Mouse (Mus musculus): ENCODE results near the gene Apol8. TPM values are rescaled to one million over a fixed set of nuclear protein-coding genes. Genes with fewer than 3 reads are reported as not detected.
"Not testable (repeated sequence)": the region's sequence is repeated elsewhere in the genome, so short reads cannot be mapped to it uniquely, and the experiment has no call there.

Gene Apol8
- total RNA-seq, 2 experiments from 2014 or later = 0.07 to 0.73 TPM

GRCm38 (mm10) chr15:77752443-77752842 is 4.4 kb downstream of the Apol8 start:
- no peak for DNase-seq (ENCODE audit: low spot score)

DNA sequence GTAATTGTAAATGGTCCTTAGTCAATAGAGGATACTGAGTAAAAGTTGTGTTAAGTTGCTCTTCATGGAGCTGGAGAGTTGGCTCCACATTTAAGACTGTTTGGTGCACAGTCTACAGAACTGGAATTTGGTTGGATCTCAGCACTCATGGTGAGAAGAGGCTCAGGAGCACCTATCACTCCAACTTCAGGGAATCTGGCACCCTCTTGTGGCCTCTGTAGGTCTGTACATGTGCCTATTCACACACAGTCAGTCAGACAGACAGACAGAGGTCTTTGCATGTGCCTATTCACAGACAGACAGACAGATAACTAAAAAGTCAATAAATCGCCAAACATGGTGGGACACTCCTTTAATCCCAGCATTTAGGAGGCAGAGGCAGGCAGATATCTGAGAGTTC is 6.3 kb downstream of the Apol8 start:
- DNase-seq (ENCODE audit: low spot score) = peak; percentile 30

DNA sequence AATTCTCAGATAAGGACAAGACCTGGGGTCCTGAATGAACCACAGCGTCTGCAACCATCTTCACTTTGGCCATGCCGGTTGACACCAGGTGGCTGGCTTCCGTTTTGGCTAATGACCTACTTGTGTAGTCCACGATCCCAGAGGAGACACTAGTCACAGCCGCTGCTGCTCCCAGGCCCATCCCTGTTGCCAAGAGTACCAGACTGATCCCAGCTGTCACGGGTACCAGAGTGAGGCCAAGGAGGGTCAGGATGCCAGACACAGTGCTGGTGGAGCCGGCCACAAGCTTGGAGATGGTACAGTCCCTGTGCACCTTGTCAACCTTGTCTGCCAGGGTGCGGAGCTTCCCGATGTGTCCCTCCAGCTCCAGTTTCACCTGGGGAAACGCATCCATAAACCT is 7.1 kb downstream of the Apol8 start:
- DNase-seq (ENCODE audit: low spot score) = no peak

DNA sequence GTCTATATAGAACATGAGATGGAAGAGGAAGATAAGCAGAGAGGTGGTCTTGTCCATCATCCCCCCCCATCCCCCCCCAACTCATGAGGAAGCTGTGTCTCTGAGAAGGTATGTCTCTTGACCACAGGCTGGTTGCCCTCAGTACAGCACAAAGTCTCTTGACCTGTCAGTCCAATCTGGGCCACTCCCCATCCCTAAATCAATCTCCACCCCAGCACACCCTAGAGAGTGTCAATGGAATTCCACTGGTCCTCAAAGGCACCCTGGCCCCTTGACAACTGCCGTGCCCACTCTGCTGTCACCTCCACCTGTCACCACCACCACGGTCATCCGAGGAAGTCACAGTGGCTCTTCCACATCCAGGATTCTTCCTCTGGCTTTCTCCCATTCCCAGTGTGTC is 8.4 kb downstream of the Apol8 start:
- DNase-seq (ENCODE audit: low spot score) = no peak

DNA sequence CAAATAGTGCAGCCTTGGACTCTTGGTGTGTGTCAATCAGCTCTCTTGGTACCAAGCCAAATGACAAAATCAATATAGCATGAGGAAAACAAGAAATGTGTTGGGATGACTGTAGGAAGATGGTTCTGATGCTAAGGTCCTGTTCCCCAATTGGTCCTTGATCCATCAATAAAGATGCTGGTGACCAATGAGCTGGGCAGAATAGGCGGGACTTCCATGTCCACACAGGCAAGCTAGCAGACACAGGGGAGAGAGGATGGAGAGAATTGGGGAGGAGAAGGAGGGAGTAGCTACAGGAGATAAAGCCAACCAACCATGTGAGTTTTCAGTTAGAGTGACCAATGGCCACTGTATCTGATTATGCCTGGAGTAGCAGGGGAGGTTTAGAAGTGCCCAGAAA is 10.5 kb downstream of the Apol8 start:
- no peak for DNase-seq (ENCODE audit: low spot score)

DNA sequence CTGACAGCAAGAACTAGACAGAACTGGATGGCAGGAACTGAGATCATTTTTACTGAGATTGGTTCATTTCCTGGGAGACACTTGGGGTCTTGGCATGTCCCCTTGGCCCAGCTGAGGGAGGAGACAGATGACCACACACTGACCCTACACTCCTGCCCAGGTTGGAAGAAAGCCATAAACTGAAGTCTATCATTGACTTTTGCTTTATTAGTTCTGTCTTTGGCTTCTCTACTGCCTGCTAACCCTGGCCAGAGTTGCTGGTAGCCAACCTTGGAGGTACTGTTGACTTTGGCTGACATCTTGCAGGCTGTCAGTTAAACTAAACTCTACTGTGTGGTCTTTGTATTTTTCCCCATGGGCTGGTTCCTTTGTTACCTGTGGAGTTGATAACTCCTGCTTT is 11.7 kb downstream of the Apol8 start:
- no peak for DNase-seq (ENCODE audit: low spot score)

DNA sequence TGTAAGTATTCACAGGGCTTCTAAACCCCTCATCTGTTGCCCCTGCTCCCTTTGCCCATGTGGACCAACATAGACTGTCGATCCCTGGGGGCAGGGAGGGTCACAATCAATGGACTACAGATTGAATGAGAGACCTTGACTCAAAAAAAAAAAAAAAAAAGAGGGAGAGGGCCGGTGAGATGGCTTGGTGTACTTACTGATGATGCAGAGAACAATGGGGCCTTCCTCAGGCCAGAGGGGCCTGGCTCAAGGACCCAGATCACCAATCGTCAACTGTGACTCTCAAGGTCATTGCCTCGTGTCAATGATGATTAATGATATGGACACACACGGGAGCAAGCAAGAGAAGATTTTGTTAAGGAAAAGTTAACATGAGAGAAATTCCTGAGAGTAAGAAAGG is 12.2 kb downstream of the Apol8 start:
- DNase-seq (ENCODE audit: low spot score) = no peak

GRCm38 (mm10) chr15:77741556-77741955 is 15.2 kb downstream of the Apol8 start:
- DNase-seq (ENCODE audit: low spot score) = not testable (repeated sequence)

DNA sequence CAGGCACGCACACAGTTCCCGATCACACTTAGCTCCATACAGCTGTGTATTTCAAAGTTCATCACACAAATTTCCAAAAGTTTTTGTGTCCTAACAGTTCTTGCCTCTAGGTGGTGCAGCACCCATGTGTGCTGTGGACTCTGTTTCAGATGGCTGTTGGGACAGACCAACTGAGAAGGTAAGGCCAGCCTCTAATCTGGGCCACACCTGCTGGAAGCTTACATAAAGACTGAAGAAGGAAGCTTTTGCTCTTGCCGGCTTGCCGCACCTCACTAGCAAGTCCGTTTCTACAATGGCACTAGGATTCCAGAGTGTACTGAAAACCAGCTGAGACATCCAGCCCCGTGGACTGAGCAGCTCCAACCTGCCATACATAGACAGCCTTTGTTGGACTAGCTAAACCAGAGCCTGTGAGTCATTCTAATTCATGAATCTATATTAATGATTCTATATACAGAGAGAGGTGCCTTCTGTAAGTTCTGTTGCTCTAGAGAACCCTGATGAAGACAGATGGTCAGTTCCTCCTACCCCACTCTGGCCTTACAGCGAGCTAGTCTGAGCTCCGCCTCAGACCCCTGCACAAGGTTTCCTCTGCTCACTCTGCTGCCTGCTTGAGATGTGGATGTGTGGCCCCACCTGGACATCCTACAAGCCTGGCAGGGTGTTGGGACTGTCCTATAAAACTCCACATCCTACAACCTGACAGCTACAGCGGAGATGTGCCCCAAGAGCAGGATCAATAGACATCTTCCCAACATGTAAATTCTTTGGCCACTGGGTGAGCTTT is 16.1 kb downstream of the Apol8 start:
- no peak for DNase-seq (ENCODE audit: low spot score)

DNA sequence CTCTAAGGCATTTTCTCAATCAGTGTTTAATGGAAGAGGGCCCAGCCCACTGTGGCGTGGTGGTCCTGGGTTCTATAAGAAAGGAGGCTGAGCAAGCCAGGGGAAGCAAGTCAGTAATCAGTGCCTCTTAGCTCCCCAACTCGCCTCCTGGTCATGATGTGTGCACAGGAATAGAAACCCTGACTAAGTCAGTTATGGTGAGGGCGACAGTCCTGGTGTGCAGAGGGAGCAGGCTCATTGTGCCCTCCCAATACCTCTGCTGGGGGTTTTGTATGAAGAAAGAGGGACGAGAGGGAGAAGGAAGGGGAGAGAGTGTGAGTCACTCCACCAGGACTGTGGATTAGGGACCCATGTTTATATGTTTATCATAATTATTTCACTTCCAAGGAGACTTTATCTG is 22.9 kb downstream of the Apol8 start:
- DNase-seq (ENCODE audit: low spot score) = not testable (repeated sequence)

- DNase-seq (ENCODE audit: low spot score) = not testable (repeated sequence)
Observed at GRCm38 (mm10) chr15:77733380-77733779, 23.4 kb downstream of the Apol8 start.

DNA sequence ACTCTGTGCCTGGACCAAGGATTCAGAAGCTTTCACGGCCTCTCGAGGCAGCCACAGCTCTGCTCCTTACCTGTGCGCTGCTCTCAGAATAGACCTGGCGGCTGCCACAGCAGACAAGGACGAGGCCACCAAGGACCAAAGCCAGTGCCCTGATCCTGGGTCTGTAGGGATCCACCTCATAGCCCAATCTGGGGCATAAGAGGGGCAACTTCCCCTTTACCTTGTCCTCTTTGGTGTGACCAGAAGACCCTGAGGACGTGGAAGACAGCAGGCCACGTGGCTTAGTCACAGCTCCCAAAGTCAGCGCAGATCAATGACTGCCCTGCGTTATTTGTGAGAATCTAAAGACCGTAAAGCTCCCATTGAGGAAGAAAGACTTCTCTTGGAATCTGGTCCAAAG is 24.0 kb downstream of the Apol8 start:
- DNase-seq (ENCODE audit: low spot score) = not testable (repeated sequence)

DNA sequence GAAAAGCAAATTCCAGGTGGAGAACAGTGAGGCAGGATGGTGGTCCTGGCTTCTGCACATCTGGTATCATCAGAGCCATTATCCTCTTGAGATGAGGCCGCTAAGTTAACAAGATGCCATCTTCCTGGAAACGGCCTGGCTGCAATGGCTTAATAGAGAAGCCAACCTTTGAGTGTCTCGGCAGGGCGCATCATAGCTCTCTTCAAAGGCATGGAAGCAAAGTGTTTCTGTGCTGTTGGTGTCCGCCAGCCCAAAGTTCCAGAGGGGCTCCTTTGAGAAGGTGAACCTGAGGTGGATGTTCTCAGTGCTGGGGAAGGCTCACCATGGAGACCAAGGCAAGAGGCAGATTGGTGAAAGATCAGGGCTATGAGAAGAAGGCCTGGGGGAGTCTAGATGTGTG is 25.2 kb downstream of the Apol8 start:
- DNase-seq (ENCODE audit: low spot score) = no peak

DNA sequence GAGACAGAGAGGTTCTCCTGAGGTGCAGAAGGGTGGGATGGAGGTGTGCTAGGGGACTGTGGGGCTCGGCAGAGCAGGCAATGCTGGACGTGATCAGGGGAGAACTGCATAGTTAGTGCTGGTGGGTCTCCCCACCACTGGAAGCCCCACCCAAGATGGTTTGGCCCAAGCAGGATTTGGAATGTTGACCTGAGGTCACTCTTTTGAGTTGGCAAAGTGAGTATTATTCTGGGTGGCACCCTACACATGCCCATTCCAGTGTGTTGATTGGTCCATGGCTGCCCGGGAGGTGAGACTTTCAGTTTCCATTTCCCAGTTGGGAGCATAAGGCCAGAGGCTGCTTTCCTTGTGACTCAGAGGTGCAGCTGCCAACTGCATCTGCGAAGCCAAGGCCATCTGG is 28.1 kb downstream of the Apol8 start, which contains the start of gene Apol9b:
TSS of gene Apol9b (plus strand) at position 301 of the 400 bp plus-strand sequence.
- not testable (repeated sequence) for DNase-seq (ENCODE audit: low spot score)

DNA sequence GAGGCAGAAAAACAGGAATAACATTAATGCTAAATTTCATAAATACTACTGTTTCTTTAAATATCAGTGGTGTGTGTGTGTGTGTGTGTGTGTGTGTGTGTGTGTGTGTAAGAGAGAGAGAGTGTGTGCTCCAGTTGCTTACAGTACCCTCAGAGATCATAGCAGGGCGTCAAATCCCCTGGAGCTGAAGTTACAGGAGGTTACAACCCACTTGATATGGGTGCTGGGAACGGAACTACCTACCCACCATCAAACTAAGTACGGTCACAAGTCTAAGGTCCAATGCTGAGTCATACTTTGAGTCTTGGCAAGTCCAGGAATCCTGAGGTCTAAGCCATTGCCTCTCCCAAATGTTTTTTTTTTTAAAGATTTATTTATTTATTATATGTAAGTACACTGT is 29.1 kb downstream of the Apol8 start:
- DNase-seq (ENCODE audit: low spot score) = not testable (repeated sequence)

DNA sequence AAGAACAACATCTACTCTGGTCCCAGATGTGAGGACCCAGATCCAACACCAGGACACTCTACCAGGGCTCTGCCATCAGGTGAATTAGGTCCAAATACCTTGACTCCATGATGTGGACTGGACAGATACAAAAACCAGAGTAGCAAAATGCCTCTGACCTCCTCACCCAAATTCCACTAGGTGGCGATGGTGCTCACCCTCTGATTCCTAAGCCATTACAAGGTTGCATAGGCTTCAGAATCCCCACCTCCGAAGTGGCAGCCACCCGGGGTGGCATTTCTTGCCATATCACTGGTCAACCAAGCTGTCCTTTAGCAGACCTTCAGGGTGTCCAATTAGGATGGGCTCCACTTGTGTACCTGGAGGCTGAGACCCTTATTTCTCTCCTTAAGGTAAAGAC is 29.7 kb downstream of the Apol8 start:
- DNase-seq (ENCODE audit: low spot score) = not testable (repeated sequence)

DNA sequence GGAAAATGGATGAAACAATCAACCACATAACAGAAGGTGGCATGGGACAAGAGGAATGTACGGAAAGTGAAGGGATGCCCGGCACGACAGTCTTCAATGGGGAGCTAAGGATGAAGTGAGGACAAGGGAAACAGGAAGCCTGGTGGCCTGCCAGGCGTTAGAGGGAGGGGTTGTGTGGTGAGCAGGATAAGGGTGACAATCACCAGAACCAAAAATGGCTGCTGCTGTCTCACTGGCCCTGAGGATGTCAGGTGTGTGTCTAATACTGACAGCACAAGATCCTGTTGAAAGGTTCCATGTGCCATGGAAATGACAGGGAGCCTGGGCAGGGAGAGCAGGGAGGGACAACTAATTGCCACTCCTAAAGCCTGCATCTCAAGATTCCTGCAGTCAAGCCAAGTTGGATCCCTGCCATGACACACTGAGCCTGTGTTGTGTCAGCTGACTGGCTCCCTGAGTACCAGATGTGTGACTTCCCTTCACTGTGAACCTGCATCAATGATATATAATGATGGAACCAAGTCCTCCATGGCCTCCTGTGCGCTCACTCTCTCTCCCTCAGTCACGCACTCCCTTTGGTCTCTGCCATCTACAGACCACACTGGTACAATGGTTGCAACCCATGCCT is 31.3 kb downstream of the Apol8 start:
- DNase-seq (ENCODE audit: low spot score) = not testable (repeated sequence)

- DNase-seq (ENCODE audit: low spot score) = not testable (repeated sequence)
Observed at GRCm38 (mm10) chr15:77724208-77724911, 32.4 kb downstream of the Apol8 start.

DNA sequence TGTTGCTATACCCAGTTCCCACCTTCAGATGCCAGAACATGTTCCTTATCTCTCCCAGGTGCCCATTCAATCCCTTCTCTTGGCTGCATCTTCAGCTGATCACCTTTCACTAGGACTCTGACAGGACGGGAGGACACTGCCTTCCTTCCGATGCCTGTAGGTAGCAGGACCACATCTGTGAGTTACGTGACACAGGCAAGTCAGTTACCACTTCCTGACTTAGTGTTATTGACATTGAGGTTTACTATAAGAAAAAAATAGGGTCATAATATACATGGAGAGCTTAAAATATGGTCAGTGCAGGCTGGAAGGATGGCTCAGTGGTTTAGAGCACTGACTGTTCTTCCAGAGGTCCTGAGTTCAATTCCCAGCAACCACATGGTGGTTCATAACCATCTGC is 35.3 kb downstream of the Apol8 start:
- DNase-seq (ENCODE audit: low spot score) = not testable (repeated sequence)

- not testable (repeated sequence) for DNase-seq (ENCODE audit: low spot score)
Observed at GRCm38 (mm10) chr15:77718240-77718639, 38.6 kb downstream of the Apol8 start.

DNA sequence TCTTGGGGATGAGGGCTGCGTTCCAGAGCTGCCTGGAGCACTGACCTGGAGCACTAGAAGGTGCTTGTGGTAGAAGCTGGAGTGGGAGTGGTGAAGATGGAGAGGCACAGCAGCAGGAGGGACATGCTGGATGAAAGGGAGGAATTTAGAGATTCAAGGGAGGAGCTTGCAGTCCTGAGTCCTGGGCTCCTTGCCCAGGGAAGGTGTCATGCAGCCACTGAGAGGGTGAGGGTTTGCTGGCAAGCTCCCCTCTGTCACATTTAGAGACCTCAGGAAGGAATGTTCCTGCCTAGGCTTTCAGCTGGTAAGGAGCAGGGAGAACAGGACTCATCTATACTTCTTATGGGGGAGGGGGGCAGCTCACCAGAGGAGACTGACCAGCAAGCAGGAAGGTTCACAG is 47.9 kb downstream of the Apol8 start:
- DNase-seq (ENCODE audit: low spot score) = not testable (repeated sequence)

- DNase-seq (ENCODE audit: low spot score) = not testable (repeated sequence)
Observed at GRCm38 (mm10) chr15:77705306-77705705, 51.5 kb downstream of the Apol8 start.

Data from gastrocnemius, adult 18-20 months (tissue).